Mouse (Mus musculus): ENCODE measurements around the gene Epn1. TPM values are rescaled to one million over a fixed set of nuclear protein-coding genes. Genes with fewer than 3 reads are reported as not detected.

Gene Epn1
- polyA plus RNA-seq (2012; rRNA removed): 82.8 and 93.1 TPM in 2 replicates

DNA sequence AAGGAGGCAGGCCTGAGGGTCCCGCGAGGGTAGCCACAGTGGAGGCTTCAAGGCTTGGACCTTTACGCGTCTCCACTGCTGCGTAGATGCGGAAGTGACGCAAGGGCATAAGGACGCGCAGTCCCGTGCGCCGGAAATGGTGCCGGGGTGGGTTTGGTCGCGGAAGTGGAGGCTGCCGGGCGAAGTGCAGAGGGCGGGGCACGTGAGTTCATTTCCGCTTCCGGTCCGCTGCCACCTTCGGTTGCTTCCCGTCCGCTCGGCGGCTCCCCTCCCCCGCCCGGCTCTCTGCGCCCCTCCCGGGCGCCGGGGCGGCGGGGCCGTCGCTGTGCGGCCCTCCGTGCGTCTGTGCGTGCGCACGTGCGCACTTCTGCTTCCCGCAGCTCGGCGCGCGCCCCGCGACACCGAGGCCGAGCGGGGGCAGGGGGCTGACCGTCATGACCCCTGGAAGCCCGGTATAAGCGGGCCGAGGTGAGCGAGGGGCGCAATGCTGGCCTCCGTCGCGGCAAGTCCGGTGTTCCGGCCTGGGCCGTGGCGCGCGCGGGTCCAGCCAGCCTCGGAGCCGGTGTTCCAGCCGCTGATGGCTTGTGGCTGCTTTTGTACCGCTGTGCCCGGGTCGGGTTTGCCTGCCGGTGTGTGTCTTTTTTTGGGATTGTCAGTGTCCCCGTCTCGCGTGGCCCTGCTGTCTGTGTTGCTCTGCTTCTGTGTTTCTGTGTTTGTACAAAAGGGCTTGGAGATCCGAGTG lies at the start of gene Epn1:
Gene Epn1 (plus strand): TSS at position 226 of the 742 bp plus-strand sequence.
- peak; percentile 91 for DNase-seq (ENCODE audit: low spot score)

DNA sequence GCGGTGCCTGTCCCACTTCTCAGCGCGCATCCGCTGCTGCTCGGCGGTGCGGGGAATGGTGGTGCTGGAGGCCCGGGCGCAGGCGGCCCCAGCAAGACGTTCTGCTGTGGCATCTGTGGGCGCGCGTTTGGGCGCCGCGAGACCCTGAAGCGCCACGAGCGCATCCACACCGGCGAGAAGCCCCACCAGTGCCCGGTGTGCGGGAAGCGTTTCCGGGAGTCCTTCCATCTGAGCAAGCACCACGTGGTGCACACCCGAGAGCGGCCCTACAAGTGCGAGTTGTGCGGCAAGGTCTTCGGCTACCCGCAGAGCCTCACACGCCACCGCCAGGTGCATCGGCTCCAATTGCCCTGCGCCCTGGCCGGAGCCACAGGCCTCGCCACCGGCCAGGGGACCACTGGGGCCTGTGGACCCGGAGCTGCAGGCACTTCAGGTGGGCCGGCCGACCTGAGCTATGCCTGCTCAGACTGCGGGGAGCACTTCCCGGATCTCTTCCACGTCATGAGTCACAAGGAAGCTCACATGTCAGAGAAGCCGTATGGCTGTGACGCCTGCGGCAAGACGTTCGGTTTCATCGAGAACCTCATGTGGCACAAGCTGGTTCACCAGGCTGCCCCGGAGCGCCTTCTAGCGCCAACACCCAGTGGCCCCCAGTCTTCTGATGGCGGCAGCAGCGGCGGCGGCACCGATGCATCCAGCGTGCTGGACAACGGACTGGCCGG lies 49.3 kb upstream of the Epn1 start:
- DNase-seq (ENCODE audit: low spot score): no peak

DNA sequence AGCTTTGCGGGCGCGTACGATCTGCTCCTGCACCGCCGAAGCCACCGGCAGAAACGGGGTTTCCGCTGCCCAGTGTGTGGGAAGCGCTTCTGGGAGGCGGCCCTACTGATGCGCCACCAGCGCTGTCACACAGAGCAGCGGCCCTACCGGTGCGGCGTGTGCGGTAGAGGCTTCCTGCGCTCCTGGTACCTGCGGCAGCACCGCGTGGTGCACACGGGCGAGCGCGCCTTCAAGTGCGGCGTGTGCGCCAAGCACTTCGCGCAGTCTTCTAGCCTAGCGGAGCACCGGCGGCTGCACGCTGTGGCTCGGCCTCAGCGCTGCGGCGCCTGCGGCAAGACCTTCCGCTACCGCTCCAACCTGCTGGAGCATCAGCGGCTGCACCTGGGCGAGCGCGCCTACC lies 48.5 kb upstream of the Epn1 start:
- DNase-seq (ENCODE audit: low spot score): no peak

DNA sequence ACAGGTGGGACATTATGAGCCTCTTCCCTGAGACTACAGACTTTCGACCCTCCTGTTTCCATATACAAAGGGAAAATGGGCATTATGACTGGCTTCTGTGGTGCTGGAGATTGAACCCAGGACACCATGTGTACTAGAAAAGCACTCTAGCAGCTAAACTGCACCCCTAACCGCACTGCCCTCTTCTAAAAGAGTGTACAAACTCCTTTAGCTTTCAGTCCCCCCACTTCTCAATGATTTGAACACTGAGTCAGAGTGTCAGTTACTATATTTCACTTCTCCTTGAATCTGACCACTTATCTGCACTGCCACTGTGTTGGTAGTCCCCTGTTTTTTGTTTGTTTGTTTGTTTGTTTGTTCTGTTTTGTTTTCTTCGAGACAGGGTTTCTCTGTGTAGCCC lies 46.2 kb upstream of the Epn1 start, which contains the start of gene 4632433K11Rik:
Gene 4632433K11Rik (plus strand): TSS at position 301 of the 400 bp plus-strand sequence.
- no peak for DNase-seq (ENCODE audit: low spot score)

DNA sequence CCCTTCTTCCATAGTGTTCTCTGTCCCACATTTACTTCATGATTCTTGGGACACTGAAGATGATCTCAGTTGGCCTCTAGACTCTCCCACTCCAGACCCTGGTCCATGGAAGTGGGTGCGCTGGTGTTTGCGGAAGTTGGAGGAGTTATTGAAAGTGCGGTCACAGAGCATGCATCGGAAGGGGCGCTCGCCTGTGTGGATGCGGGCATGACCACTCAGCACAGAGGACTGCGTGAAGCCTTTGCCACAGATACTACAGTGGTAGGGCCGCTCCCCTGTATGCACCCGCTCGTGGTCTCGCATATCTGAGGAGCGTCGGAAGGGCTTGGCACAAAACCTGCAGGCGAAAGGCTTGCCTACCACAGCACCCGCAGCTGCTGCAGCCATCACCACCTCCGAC lies 44.4 kb upstream of the Epn1 start:
- DNase-seq (ENCODE audit: low spot score): no peak

DNA sequence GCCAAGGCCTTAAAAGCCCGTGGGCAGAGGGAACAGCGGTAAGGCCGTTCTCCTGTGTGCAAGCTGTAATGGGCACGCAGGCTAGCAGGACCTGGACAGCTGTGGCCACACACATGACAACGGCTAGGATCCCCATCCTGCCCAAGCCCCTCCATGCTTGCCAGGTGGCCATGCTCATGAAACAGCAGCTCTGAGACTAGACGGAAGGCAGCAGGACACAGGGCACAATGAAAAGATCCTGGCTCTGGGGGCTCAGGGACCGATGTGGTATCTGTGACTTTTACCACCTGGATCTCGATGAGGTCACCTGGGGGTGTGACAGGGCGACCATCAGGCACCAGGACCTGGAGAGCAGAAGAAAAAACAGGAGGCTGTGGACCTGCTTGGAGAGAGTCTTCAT lies 43.9 kb upstream of the Epn1 start:
- DNase-seq (ENCODE audit: low spot score): no peak

DNA sequence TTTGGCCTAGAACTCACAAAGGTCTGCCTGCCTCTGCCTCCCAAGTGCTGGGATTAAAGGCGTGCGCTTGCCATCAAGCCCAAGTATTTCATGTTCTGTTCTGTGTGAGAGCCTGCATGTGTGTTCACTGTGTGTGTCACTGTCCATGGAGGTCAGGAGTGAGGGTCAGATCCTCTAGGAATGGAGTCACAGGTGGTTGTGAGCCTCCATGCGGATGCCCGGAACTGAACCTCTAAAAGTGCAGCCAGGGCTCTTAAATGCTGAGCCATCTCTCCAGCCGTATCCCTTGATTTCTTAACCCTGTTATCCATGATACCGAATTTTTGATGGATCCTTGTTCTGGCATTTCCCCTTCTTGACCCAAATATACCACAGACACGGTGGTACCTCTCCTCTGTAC lies 43.0 kb upstream of the Epn1 start:
- no peak for DNase-seq (ENCODE audit: low spot score)

DNA sequence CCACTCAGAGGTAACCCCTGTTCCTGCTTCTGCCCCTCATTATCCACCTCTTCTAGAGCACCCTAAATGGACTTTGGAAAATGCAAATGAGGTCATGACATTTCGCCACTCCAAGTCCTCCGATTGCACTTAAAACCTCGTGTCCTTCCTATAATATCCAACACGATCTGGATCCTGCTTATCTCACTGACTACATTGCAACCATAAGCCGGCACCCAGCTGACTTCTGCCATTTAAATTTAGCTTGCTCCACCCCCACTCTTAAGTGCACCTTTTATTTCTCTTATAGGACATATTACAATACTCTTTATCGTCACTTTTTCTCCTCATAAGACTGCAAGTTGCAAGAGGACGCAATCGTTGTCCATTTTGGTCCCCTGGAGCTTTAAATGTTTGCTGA lies 42.6 kb upstream of the Epn1 start:
- DNase-seq (ENCODE audit: low spot score): no peak

DNA sequence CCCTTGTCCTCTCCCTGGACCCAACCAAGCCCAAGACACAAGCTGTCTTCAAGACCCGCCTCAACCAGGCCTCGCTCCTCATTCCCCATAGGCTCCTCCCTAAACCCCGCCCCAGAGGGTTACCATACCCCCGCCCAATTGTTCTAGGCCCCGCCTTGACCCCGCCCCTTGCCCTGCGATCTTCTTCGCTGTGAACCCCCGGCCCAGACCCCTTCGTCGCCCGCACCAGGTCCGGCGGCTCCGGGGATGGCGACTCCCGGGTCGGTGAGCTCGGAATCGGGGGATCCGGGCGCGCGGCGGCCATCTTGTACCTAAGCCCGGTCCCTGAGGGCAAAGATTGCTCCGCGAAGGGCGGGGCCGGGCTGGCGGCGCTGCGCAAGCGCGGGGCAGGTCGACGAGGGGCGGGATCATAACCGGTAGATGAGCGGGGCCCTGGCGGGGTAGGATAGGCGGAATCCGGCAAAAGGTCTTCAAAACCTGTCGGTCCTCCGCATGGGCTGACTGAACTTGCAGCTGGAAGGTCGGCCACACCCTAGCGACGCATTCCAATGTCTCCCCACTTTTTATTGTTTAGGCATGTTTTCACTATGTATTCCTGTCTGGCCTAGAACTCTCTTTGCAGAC lies 41.8 kb upstream of the Epn1 start, which contains the start of gene Zfp784:
Gene Zfp784 (minus strand): TSS at position 338 of the 624 bp plus-strand sequence.
- peak; percentile 98 for DNase-seq (ENCODE audit: low spot score)

DNA sequence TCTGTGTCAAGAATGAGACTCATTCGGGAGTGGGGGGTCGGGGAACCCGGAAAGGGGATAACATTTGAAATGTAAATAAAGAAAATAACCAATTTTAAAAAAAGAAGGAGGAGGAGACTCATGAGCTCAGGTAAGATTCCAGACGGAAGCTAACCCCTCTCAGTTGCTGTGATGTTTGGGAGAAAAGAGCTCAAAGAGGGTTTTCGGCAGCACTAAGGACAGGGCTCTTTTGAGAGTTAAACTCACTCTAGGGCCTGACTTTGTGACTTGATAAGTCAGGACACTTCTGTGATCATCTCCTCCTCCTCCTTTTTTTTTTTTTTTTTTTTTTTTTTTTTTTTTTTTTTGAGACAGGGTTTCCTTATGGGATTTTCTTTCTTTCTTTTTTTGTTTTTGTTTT lies 41.1 kb upstream of the Epn1 start:
- no peak for DNase-seq (ENCODE audit: low spot score)

DNA sequence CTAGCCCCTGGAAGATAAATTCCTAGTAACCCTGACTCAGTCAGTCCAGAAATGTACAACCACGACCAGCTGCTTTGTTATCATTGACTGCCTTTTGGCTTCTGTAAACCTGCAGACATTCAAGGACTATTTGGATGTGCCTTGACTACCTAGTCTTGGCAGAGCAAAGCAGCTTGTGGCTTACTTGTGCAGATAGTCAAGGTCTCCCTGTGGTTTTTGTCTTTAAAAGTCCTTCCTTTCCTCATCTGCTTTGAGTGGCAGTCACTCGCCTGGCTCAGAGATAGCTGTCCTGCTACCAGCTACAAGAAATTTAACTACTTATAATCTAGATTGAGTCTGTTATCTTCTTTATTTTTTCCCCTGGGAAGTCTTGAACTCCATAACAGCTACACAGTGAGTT lies 35.1 kb upstream of the Epn1 start:
- DNase-seq (ENCODE audit: low spot score): no peak

DNA sequence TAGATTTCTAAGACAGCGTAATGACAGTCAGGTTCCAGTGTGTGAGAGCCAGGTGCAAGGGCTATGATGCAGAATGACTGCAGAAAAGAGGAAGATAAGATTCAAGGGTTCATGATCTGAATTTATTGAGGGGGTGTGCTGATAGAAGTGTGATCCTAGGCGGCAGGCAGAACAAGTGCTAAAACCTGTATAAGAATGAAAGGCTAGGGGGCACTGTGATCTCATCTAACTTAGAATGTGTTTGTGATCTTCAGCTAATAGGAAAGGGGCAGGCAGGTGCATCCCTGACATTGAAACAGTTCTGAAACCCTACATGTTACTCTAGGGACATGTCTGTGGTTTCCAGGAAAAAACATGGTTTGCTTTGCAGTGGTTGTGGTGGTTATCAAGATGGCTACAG lies 33.9 kb upstream of the Epn1 start:
- DNase-seq (ENCODE audit: low spot score): no peak

DNA sequence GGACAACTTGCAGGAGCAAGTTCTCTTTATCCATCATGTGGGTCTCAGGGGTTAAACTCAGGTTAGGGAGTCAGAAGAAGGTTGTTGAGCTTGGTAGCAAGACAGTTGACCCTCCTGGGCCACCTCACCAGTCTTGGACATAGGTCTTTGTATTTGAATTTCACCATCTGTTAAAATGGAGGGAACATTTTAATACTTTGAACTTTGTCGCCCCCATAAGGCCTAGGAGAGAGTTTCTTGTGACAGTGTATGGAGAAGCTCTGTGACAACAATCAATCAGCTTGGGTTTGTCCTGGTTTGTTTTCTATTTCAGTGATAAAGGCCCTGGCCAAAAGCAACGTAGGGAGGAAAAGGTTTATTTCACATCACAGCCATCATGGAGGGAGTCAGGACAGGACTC lies 32.7 kb upstream of the Epn1 start:
- no peak for DNase-seq (ENCODE audit: low spot score)

DNA sequence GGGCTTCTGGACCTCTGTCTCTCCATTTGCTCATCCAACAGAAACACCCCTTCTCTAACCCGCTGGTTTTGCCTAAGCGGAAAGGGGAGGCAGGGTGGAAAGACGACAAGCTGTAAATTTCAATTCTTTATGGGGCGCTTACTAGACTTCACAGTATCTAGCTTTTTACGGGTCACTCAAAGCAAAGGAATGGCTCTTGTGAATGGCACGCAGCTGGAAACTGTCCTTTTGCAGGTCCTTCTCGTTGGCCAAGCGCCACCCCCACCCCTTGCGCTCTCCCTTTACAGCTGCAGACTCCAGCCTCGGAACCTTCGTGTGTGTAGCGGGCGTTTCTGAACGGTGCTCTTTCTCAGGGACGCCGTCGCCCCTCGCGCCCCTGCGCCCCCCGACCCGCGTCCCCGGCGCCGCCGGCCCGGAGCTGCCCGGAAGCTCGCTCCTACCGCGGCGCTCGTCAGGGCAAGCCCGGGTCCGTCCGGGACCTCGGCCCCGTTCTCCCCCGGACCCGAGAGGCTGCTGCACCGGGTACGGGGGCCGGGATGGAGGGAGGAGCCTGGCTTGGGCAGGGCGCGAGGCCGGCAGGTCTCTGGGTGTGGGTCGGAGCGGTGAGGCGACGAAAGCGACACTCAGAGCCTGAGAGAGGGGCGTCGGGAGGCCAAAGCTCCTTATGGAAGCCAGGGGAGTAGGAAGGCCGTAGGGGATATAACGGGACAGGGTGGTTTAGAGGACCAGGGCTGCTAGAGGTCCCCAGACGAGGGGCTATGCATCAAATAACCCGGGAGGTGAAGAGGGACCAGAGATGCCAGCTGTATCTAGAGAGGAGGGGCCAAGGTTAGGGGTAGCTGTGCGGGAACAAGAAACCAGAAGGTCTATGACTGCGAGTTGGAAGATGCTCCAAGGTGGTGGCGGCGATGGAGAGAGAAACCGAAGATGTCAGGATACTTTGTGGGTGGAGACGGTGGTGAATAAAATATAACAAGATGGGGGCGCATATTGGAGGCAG lies 28.5 kb upstream of the Epn1 start, which contains the start of gene Zfp580:
Gene Zfp580 (plus strand): TSS at position 346 of the 1,000 bp plus-strand sequence.
- peak; percentile 77 for DNase-seq (ENCODE audit: low spot score)

DNA sequence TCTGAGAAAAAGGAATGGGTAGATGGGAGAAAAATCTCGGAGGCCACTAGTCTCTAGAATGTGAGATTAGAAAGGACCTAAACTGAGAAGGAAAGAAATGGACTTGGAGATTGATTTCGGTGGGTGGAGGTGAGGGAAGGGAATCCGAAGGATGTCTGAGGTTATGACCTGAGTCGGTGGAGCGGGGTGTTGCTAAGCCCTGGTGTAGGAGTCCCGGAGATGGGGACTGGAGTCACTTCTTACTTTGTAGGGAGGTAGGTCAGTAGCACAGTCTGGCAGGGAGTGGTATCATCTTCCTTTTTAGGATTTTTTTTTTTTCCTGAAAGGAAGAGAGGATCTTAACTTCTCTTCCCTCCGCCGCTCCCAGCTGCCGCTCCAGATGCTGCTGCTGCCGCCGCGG lies 27.6 kb upstream of the Epn1 start:
- no peak for DNase-seq (ENCODE audit: low spot score)

DNA sequence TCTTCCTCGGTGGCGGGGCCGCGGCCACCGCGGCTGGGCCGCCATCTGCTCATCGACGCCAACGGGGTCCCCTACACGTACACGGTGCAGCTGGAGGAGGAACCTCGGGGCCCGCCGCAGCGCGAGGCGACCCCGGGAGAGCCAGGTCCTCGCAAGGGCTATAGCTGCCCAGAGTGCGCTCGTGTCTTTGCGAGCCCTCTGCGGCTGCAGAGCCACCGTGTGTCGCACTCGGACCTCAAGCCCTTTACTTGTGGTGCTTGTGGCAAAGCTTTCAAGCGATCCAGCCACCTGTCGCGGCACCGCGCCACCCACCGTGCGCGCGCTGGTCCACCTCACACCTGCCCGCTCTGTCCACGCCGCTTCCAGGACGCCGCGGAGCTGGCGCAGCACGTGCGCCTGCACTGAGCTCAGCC lies 27.1 kb upstream of the Epn1 start:
- no peak for DNase-seq (ENCODE audit: low spot score)

DNA sequence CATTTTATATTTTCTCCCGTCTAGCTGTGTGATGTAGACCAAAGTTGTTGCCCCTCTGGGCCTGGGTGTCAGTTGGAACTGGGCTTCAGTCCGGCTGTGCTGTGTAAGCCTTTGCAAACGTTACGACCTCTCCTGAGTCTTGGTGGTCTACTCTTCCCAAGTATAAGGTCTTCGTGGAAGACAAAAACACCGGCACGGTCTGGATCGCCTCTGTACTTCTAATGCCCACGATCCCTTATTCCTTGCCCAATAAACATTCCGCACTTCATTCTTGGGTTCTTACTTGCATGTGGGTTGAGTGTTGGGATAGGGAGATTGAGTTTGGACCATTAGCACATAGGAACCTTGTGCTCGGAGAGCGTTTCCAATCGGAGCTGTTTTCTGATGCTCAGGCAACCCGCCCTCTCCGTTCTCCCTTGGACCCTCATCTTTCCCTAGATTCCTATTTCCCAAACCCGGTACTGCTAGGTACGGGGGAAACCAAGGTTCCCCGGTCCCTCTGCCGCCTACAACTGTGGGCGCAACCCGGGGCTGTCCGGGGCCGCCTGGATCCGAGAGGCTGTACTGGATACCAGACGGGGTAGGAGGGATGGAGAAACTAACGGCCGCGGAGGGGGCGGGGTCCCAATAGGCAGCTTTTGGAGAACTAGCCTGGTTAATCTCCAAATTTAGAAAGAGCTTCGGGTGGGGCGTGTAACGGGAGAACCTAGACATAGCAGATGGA lies 26.4 kb upstream of the Epn1 start:
- no peak for DNase-seq (ENCODE audit: low spot score)

DNA sequence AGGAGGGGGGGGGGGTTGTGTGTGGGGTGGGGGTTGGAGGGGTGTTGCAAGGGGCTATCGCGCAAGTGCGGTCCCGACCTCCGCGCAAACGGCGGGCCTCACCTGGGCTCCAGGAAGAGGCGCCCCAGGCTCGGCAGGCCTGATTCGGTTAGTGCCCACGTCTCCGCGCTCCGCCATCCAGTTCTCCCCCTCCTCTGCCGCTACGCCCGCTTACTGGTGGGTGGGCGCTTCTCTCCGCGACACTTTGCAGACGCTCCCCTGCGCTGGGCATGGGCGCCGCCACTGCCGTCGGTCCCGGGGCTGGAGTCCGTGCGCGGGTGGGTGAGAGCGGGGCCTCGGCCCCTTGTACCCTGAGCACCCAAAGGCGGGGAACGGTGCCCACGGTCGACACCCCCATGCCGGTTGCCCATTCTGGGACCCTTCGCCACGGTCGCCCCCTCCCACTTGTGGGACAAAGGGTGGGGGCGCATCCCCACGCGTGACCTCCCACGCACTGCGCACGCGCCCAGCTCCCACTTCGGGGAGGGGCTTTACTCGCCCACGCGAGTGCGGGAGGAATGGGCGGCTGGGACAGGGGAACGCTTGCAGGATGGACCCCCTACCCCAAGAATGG lies 23.3 kb upstream of the Epn1 start:
- DNase-seq (ENCODE audit: low spot score): no peak

DNA sequence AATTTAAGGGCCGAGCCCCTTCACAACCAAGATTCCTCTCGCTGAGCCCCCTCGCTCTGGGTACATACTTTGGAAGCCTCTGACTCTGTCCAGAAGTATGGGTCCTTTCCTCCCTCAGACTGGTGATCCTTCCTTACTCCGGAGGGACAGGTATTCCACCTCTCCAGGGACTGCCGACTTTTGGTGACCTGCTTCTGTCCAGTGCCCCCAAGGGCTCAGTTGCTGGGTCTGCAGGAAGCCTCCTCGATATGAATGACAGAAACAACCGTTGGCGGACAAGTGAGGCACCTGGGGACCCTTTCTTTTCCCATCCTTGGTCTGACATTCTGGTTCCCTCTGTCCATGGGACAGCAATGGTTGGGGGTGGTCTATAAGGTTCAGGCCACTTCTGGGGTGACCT lies 22.7 kb upstream of the Epn1 start:
- no peak for DNase-seq (ENCODE audit: low spot score)

DNA sequence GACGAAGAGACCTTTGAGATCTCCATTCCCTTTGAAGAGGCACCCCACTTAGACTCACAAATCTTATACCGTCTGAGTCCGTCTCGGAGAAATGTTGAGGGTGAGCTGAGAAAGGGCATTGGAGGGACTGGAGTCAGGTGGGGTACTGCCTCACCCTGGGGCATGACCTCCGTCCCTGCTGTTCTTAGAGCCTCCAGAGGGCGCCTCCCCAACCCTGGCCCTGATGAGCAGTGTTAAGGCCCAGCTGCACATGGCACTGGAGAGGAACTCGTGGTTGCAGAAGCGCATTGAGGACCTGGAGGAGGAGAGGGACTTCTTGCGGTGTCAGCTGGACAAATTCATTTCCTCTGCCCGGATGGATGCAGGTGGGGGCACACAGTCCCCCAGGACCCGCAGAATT lies 22.2 kb upstream of the Epn1 start:
- no peak for DNase-seq (ENCODE audit: low spot score)
